Mouse (Mus musculus) MEL (cell line): ENCODE results near the gene C1qc. TPM values are rescaled to one million over a fixed set of nuclear protein-coding genes. Genes with fewer than 3 reads are reported as not detected.

Source experiments
- DNase-seq: peaks from one replicate; pipeline ENCODE4 v3.0.0; 2011; ENCODE audit warnings: low read depth, low spot score
- H3K27ac ChIP-seq: 2 replicates; pipeline ENCODE4 v1.5.1; 2012; ENCODE audit warnings: low read depth, mild to moderate bottlenecking, control low read depth, low read length, moderate library complexity; ENCODE audit not compliant: control insufficient read depth
- H3K27me3 ChIP-seq, 2 experiments: fragments of 150-350 bp in 1 of 2; sonication (generic) in 1 of 2; 2 replicates each; pipeline ENCODE4 v1.6.1; 2012; ENCODE audit warnings: low read length in 2 of 2, mild to moderate bottlenecking in 2 of 2, improper control_type of control experiment in 1 of 2, moderate library complexity in 1 of 2; ENCODE audit not compliant: insufficient read depth in 2 of 2, control insufficient read depth in 1 of 2
- H3K36me3 ChIP-seq, 2 experiments: 2 replicates each; pipeline ENCODE4 v1.6.1; 2012 to 2014; ENCODE audit warnings: low read length in 2 of 2, improper control_type of control experiment in 1 of 2, inconsistent platforms in 1 of 2, mild to moderate bottlenecking in 1 of 2; ENCODE audit not compliant: insufficient read depth in 2 of 2, control insufficient read depth in 1 of 2
- H3K4me1 ChIP-seq, 2 experiments: fragments of 150-350 bp in 1 of 2; sonication (generic) in 1 of 2; 2 replicates each; pipeline ENCODE4 v1.6.1; 2012; ENCODE audit warnings: low read length in 2 of 2, improper control_type of control experiment in 1 of 2, mild to moderate bottlenecking in 1 of 2; ENCODE audit not compliant: insufficient read depth in 2 of 2, control insufficient read depth in 1 of 2
- H3K4me3 ChIP-seq, 2 experiments: fragments of 150-350 bp in 1 of 2; sonication (generic) in 1 of 2; 2 replicates each; pipeline ENCODE4 v1.5.1; 2012; ENCODE audit warnings: low read depth in 2 of 2, low read length in 2 of 2, mild to moderate bottlenecking in 2 of 2, moderate library complexity in 2 of 2, control low read depth in 1 of 2, improper control_type of control experiment in 1 of 2; ENCODE audit not compliant: control insufficient read depth in 1 of 2, insufficient read depth in 1 of 2
- H3K79me2 ChIP-seq: 2 replicates; pipeline ENCODE4 v1.6.1; 2012; ENCODE audit warnings: mild to moderate bottlenecking, low read length, moderate library complexity; ENCODE audit not compliant: control insufficient read depth, poor library complexity, insufficient read depth
- H3K9ac ChIP-seq: 2 replicates; pipeline ENCODE4 v1.6.1; 2012; ENCODE audit warnings: low read depth, mild to moderate bottlenecking, control low read depth, low read length, moderate library complexity; ENCODE audit not compliant: control insufficient read depth, poor library complexity, severe bottlenecking
- H3K9me3 ChIP-seq: fragments of 150-350 bp; sonication (generic); replicated peaks from 2 replicates; pipeline ENCODE4 v1.6.1; 2012; ENCODE audit warnings: mild to moderate bottlenecking, low read length, improper control_type of control experiment, moderate library complexity; ENCODE audit not compliant: insufficient read depth
- CTCF ChIP-seq, 3 experiments: IDR thresholded peaks in 2 of 3; conservative IDR thresholded peaks in 1 of 3; 2 replicates each; pipeline ENCODE4 v1.5.1; 2011 to 2012; ENCODE audit warnings: low read length in 3 of 3, low read depth in 2 of 3, mild to moderate bottlenecking in 2 of 3, improper control_type of control experiment in 1 of 3, inconsistent platforms in 1 of 3, mixed read lengths in 1 of 3, moderate library complexity in 1 of 3; ENCODE audit not compliant: control insufficient read depth in 1 of 3, insufficient read depth in 1 of 3, poor library complexity in 1 of 3, severe bottlenecking in 1 of 3
- E2F4 ChIP-seq: IDR thresholded peaks from 2 replicates; pipeline ENCODE4 v1.6.1; 2011; ENCODE audit warnings: low read depth, low read length, improper control_type of control experiment, borderline replicate concordance
- ELF1 ChIP-seq: IDR thresholded peaks from 2 replicates; pipeline ENCODE4 v1.6.1; 2014; ENCODE audit warnings: low read depth, mild to moderate bottlenecking, inconsistent platforms, low read length, improper control_type of control experiment, moderate library complexity
- ETS1 ChIP-seq: IDR thresholded peaks from 2 replicates; pipeline ENCODE4 v1.6.1; 2012; ENCODE audit warnings: low read depth, mild to moderate bottlenecking, inconsistent platforms, low read length, improper control_type of control experiment, moderate library complexity
- HCFC1 ChIP-seq: IDR thresholded peaks from 2 replicates; pipeline ENCODE4 v1.6.1; 2012; ENCODE audit warnings: low read depth, mild to moderate bottlenecking, inconsistent platforms, low read length, improper control_type of control experiment, moderate library complexity
- KAT2A ChIP-seq: conservative IDR thresholded peaks from 2 replicates; pipeline ENCODE4 v1.6.1; 2012; ENCODE audit warnings: low read depth, low read length, improper control_type of control experiment, inconsistent platforms
- MAX ChIP-seq: IDR thresholded peaks from 2 replicates; pipeline ENCODE4 v1.6.1; 2011; ENCODE audit warnings: low read length, improper control_type of control experiment
- MEF2A ChIP-seq: IDR thresholded peaks from 2 replicates; pipeline ENCODE4 v1.6.1; 2014; ENCODE audit warnings: low read depth, mild to moderate bottlenecking, inconsistent platforms, low read length, improper control_type of control experiment; ENCODE audit not compliant: poor library complexity, insufficient replicate concordance, severe bottlenecking; ENCODE audit errors: extremely low read depth
- NRF1 ChIP-seq: IDR thresholded peaks from 2 replicates; pipeline ENCODE4 v1.6.1; 2014; ENCODE audit warnings: low read depth, mild to moderate bottlenecking, inconsistent platforms, low read length, improper control_type of control experiment, moderate library complexity; ENCODE audit not compliant: poor library complexity, insufficient read depth, severe bottlenecking
- POLR2A ChIP-seq, 2 experiments: IDR thresholded peaks; 2 replicates each; pipeline ENCODE4 v1.6.1; 2011 to 2012; ENCODE audit warnings: low read length in 2 of 2, mild to moderate bottlenecking in 2 of 2, control low read depth in 1 of 2, improper control_type of control experiment in 1 of 2, low read depth in 1 of 2, moderate library complexity in 1 of 2; ENCODE audit not compliant: control insufficient read depth in 1 of 2, insufficient read depth in 1 of 2, poor library complexity in 1 of 2
- RAD21 ChIP-seq: IDR thresholded peaks from 2 replicates; pipeline ENCODE4 v1.6.1; 2011; ENCODE audit warnings: mild to moderate bottlenecking, low read depth, low read length, improper control_type of control experiment
- SMC3 ChIP-seq: IDR thresholded peaks from 2 replicates; pipeline ENCODE4 v1.6.1; 2011; ENCODE audit warnings: low read depth, low read length, improper control_type of control experiment
- TAL1 ChIP-seq: IDR thresholded peaks from 2 replicates; pipeline ENCODE4 v1.6.1; 2012; ENCODE audit warnings: mild to moderate bottlenecking, inconsistent platforms, low read length, moderate library complexity, mixed read lengths
- TCF12 ChIP-seq: IDR thresholded peaks from 2 replicates; pipeline ENCODE4 v1.6.1; 2014; ENCODE audit warnings: low read depth, mild to moderate bottlenecking, inconsistent platforms, low read length, improper control_type of control experiment, moderate library complexity
- ZC3H11A ChIP-seq: IDR thresholded peaks from 2 replicates; pipeline ENCODE4 v1.6.1; 2012; ENCODE audit warnings: low read depth, mild to moderate bottlenecking, inconsistent platforms, low read length, improper control_type of control experiment
- polyA plus RNA-seq, 2 experiments: library from polyadenylated mRNA; stranded (reverse) in 1 of 2; unstranded in 1 of 2; fragments of >175 nt in 1 of 2; fragments of >200 nt in 1 of 2; gene quantifications; 2 replicates each; pipeline versions ENCODE4 v1.2.1 to v1.2.4; 2012; ENCODE audit warnings: low replicate concordance in 2 of 2, low read depth in 1 of 2; ENCODE audit not compliant: insufficient read length in 2 of 2, insufficient read depth in 1 of 2, missing spikeins in 1 of 2
- total RNA-seq: library from RNA; depleted of rRNA; stranded (reverse); fragments of 300-350 nt; gene quantifications from 2 replicates; pipeline ENCODE4 v1.2.3, GENCODE M21; 2012

The C1qc gene
- total and polyA plus RNA-seq, 3 experiments = not detected

DNA sequence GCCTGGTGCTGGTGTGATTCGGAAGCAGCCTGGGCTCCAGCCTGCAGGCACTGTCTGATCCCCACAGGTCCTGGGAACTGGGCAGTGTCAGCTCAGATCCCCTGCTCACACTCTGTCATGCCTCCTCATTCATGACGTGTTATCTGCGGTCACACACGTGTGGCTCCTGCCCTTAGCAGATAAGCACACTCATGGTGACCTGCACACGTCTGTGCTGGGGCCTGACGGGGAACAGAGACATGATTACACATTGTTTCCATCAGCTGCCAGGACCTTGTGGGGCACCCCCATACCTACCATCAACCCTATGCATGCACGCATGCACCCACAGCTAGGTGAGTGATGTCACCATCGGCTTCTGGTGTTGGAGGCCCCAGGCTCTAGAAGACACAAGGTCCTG is 37.6 kb upstream of the C1qc start (continued):
- peak; percentile 94 for TF ChIP-seq TAL1

- H3K9me3 ChIP-seq = no peaks in the 10 kb centered on the region
- no peak overlapping the region for H3K27ac ChIP-seq
- no peaks in the 10 kb centered on the region; a peak in 1 of 4 replicates for H3K36me3 ChIP-seq
- H3K4me1 ChIP-seq = peaks cover 0 to 14% of the 10 kb centered on the region in 2 experiments; a peak in 2 of 4 replicates
- TF ChIP-seq KAT2A = no peak
- TF ChIP-seq ETS1 = no peak
- no peak for TF ChIP-seq ELF1
- no peak for TF ChIP-seq TCF12
- TF ChIP-seq TAL1 = no peak
- TF ChIP-seq E2F4 = no peak
- TF ChIP-seq RAD21 = peak; percentile 42
- TF ChIP-seq HCFC1 = no peak
- TF ChIP-seq CTCF (IDR thresholded peaks at IDR 0.05 in 2 of 3, conservative IDR thresholded peaks at IDR 0.05 in 1 of 3; ENCODE audit: control insufficient read depth in 1 of 3, insufficient read depth in 1 of 3, low read depth in 2 of 3, low read length in 3 of 3, poor library complexity in 1 of 3, severe bottlenecking in 1 of 3) = peak; percentile 57 to 70 (median 67)
- TF ChIP-seq SMC3 = peak; percentile 85
- TF ChIP-seq POLR2A (IDR thresholded peaks at IDR 0.05; ENCODE audit: control insufficient read depth in 1 of 2, insufficient read depth in 1 of 2, low read depth in 1 of 2, low read length in 2 of 2, poor library complexity in 1 of 2) = no peak
- TF ChIP-seq ZC3H11A = peak; percentile 46
- no peak for TF ChIP-seq MAX
- no peak overlapping the region for H3K9ac ChIP-seq
- H3K4me3 ChIP-seq = no peak overlapping the region
- H3K27me3 ChIP-seq = no peaks in the 10 kb centered on the region
- no peaks in the 10 kb centered on the region for H3K79me2 ChIP-seq
- peak; percentile 82 for DNase-seq
These were observed 36.1 kb upstream of the C1qc start for GRCm38 (mm10) chr4:136928928-136929327.

GRCm38 (mm10) chr4:136925804-136926203 is 32.9 kb upstream of the C1qc start:
- Histone ChIP-seq H3K79me2 (no peaks in the 10 kb centered on the region), H3K4me3 (no peak overlapping the region), H3K27ac (no peak overlapping the region), H3K9me3 (no peaks in the 10 kb centered on the region), H3K9ac (no peak overlapping the region), H3K36me3 (no peaks in the 10 kb centered on the region; a peak in 1 of 4 replicates), H3K4me1 (peaks cover 0 to 13% of the 10 kb centered on the region in 2 experiments; a peak in 2 of 4 replicates), H3K27me3 (no peaks in the 10 kb centered on the region)
- no peak for DNase-seq
- TF ChIP-seq MEF2A (no peak), NRF1 (no peak)
